Mouse (Mus musculus) stomach, postnatal 0 days (tissue): Measurements from ENCODE around the gene Slc23a4.

ENCODE experiments used
- CTCF ChIP-seq: IDR thresholded peaks from 2 replicates; pipeline ENCODE4 v1.5.1; 2016; ENCODE audit warnings: antibody characterized with exemption, low read depth, mild to moderate bottlenecking, moderate library complexity
- EP300 ChIP-seq: optimal IDR thresholded peaks from 2 replicates; pipeline ENCODE3; 2016; ENCODE audit warnings: antibody characterized with exemption

DNA sequence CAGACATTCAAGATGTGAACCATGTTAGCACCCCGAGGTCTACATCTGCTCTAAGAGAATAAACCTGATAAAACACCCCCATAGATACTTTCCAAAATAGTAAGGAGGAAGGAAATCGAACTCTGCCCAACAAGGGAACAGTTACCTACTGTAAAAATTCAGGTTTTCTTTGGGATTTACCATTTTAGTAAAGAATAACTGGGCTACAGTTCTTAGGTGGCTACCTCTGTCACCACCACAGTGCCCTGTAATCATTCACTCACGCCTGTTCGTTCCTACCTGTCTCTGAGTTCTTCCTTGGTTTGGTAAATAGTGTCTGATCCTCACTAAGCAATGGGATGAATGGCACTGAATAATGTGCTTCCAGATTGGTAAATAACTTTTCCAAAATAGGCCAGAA, 42.6 kb upstream of the Slc23a4 start:
- TF ChIP-seq CTCF (no peak), EP300 (no peak)
